Mouse (Mus musculus): ENCODE results near the gene Naa35.

The Naa35 gene

DNA sequence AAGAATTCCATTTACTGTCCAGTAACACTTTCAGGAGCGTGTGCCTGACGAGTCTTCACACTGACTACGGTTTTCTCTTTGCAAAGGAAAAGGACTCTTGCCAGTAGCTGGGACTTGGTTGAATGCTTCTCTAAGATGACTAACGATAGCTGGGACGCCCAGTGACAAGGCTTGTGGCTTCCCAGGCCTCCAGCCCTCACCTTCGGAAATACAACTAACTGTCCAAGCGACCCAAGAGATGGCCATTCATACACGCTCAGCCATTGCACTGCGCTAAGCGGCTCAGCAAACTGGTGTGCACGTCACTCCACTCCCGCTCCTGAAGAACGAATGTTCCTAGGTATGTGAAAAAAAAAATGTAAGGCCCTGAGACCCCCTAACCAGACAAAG is 89.7 kb downstream of the Naa35 start:
- no peak for DNase-seq

DNA sequence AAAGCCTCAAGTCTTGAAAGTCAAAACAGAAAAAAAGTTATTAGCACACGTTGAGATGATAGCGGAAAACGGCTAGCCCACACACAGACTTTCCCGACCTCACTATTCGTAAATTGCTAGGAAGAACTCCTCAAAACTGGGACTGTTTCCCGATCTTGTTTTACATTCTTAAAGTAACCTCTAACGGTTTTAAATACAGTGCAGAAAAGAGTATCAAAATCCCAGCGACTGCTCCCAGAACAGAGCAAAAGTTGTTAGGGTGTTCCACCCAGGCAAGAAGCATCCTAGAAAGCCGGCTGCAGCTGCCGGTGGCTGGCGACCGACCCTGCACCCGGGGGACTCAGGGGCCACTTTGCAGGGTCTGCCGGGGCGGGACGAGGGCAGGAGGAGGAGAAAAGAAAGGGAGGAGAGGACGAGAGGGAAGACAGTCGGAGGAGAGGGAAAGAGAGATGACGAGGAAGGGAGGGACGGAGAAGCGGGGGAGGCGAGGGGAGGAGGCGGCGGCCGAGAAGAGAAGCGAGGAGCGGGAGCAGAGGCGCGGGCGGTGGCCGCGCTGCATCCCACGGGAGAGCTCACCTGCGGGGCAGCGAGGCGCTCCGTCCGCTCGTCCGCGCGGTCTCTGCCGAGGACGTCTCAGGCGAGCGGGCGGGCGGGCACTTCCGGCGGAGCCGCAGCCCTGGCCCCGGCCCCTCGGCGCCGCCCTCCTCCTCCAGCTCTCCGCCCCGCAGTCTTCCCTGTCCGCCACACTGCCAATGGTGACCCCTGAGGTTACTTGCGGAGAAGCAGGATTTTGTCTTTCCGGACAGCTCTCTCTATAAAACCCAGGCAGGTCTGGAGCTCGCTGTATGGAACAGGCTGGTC is 90.3 kb downstream of the Naa35 start, which contains the start of gene Golm1:
Gene Golm1 (minus strand): TSS at position 661 of the 861 bp plus-strand sequence.
- DNase-seq = peak; percentile 72

- no peak for DNase-seq
Measured at GRCm38 (mm10) chr13:59676316-59677229, 91.5 kb downstream of the Naa35 start.

GRCm38 (mm10) chr13:59679306-59679705 is 94.2 kb downstream of the Naa35 start:
- no peak for DNase-seq

GRCm38 (mm10) chr13:59679908-59680307 is 94.8 kb downstream of the Naa35 start:
- DNase-seq = no peak

GRCm38 (mm10) chr13:59682629-59683028 is 97.6 kb downstream of the Naa35 start:
- DNase-seq = no peak

DNA sequence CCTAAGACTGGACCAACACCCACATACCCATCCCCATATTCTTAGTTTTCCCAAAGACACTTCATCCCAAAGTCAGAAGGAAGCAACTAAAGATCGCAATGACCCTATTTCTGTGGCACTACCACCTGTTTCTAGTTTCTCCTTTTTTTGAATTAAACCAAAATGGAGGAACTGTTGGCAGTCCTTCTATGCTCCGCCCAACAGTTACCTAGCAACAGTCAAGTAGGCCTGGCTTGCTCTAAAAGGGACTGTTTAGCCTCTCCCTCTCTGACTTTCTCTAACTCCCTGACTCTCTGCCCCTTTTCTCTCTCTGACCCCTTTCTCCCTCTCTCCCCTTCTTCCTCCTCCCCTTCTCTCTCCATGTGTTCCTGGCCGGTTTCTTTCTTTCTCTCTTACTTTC is 100.2 kb downstream of the Naa35 start:
- no peak for DNase-seq

Data from cerebellum, adult 9-11 months (tissue).